Mouse (Mus musculus) embryo, embryonic 10 days (tissue): ENCODE data around the gene Acap3.

Experiments used
- DNase-seq: peaks from one replicate; pipeline ENCODE4 v3.0.0-alpha.2; 2015; ENCODE audit warnings: low spot score

The Acap3 gene

GRCm38 (mm10) chr4:155886330-155886729 is 5.3 kb upstream of the Acap3 start:
- no peak for DNase-seq

GRCm38 (mm10) chr4:155887674-155888073 is 3.9 kb upstream of the Acap3 start:
- DNase-seq: no peak

- DNase-seq: no peak
Measured at GRCm38 (mm10) chr4:155888181-155888580, 3.4 kb upstream of the Acap3 start.

GRCm38 (mm10) chr4:155889316-155889715 is 2.3 kb upstream of the Acap3 start:
- DNase-seq: no peak

- DNase-seq: no peak
Measured at GRCm38 (mm10) chr4:155891011-155891471, 581 bp upstream of the Acap3 start.

- peak; percentile 89 for DNase-seq
Measured at GRCm38 (mm10) chr4:155892017-155892416, 395 bp downstream of the Acap3 start.

GRCm38 (mm10) chr4:155892438-155893211 is 1.0 kb downstream of the Acap3 start:
- DNase-seq: peak; percentile 45

- no peak for DNase-seq
Measured at GRCm38 (mm10) chr4:155893212-155893690, 1.6 kb downstream of the Acap3 start.

- no peak for DNase-seq
Measured at GRCm38 (mm10) chr4:155894311-155894881, 2.8 kb downstream of the Acap3 start.

GRCm38 (mm10) chr4:155895216-155895615 is 3.6 kb downstream of the Acap3 start:
- DNase-seq: no peak

- no peak for DNase-seq
Measured at GRCm38 (mm10) chr4:155895826-155896225, 4.2 kb downstream of the Acap3 start.

- DNase-seq: no peak
Measured at GRCm38 (mm10) chr4:155896461-155896860, 4.8 kb downstream of the Acap3 start.

- no peak for DNase-seq
Measured at GRCm38 (mm10) chr4:155898318-155898717, 6.7 kb downstream of the Acap3 start.

- DNase-seq: no peak
Measured at GRCm38 (mm10) chr4:155899355-155899754, 7.7 kb downstream of the Acap3 start.

GRCm38 (mm10) chr4:155901205-155901604 is 9.6 kb downstream of the Acap3 start:
- DNase-seq: no peak

- DNase-seq: no peak
Measured at GRCm38 (mm10) chr4:155903246-155903645, 11.6 kb downstream of the Acap3 start.

- peak; percentile 68 for DNase-seq
Measured at GRCm38 (mm10) chr4:155904318-155905102, 12.9 kb downstream of the Acap3 start.

GRCm38 (mm10) chr4:155905634-155906033 is 14.0 kb downstream of the Acap3 start:
- no peak for DNase-seq

GRCm38 (mm10) chr4:155906125-155906524 is 14.5 kb downstream of the Acap3 start:
- DNase-seq: no peak

- no peak for DNase-seq
Measured at GRCm38 (mm10) chr4:155907003-155907402, 15.4 kb downstream of the Acap3 start.

GRCm38 (mm10) chr4:155908281-155908680 is 16.7 kb downstream of the Acap3 start:
- DNase-seq: no peak

GRCm38 (mm10) chr4:155908751-155909150 is 17.1 kb downstream of the Acap3 start:
- DNase-seq: no peak

GRCm38 (mm10) chr4:155932031-155932430 is 40.4 kb downstream of the Acap3 start:
- no peak for DNase-seq
